Mouse (Mus musculus): ENCODE measurements at regions not wholly inside any gene's neighbourhood (a gene's known extent, or its start where the extent isn't known, plus 50 kb on each side); places are given as distances from the start of the nearest gene placed in this dataset. TPM values are rescaled to one million over a fixed set of nuclear protein-coding genes. Genes with fewer than 3 reads are reported as not detected.

GRCm38 (mm10) chr5:7866041-7866641 lies 94.1 kb upstream of the Steap4 start:
- Histone ChIP-seq H3K4me3 (ENCODE audit: low read depth, low read length) (no peak overlapping the region), H3K36me3 (replicated peaks; ENCODE audit: control insufficient read depth, insufficient read depth, low read depth, low read length) (no peaks in the 10 kb centered on the region), H3K27me3 (ENCODE audit: control insufficient read depth, insufficient read depth, low read length) (no peaks in the 10 kb centered on the region), H3K4me1 (ENCODE audit: control insufficient read depth, insufficient read depth, low read length) (no peaks in the 10 kb centered on the region), H3K4me2 (ENCODE audit: low read depth, low read length) (no peak overlapping the region), H3K27ac (replicated peaks; ENCODE audit: low read depth, low read length) (no peak overlapping the region), H3K9me3 (replicated peaks; ENCODE audit: control insufficient read depth, low read length) (no peaks in the 10 kb centered on the region), H3K9ac (replicated peaks; ENCODE audit: low read length) (no peak overlapping the region)
- WGBS, result 92% methylated on average over 3 of the region's 3 CpGs
- DNase-seq (ENCODE audit: low spot score) (no peak), ATAC-seq (replicated peaks; ENCODE audit: insufficient number of reproducible peaks, low FRiP score, low TSS enrichment, low read depth) (no peak)

GRCm38 (mm10) chr5:7899537-7899936 lies 60.7 kb upstream of the Steap4 start:
- ATAC-seq (replicated peaks; ENCODE audit: insufficient number of reproducible peaks, low FRiP score, low TSS enrichment, low read depth), result no peak
- DNase-seq (ENCODE audit: low spot score), result peak; percentile 27
- WGBS, result 73% methylated on average over 3 of the region's 3 CpGs

More at GRCm38 (mm10) chr5:7899537-7899936, 60.7 kb upstream of the Steap4 start:
- no peaks in the 10 kb centered on the region for H3K9me3 ChIP-seq (replicated peaks; ENCODE audit: control insufficient read depth, low read length)
- H3K27me3 ChIP-seq (ENCODE audit: control insufficient read depth, insufficient read depth, low read length), result no peaks in the 10 kb centered on the region
- H3K9ac ChIP-seq (replicated peaks; ENCODE audit: low read length), result no peak overlapping the region
- H3K4me2 ChIP-seq (ENCODE audit: low read depth, low read length), result no peak overlapping the region
- H3K4me1 ChIP-seq (ENCODE audit: control insufficient read depth, insufficient read depth, low read length), result no peaks in the 10 kb centered on the region
- H3K36me3 ChIP-seq (replicated peaks; ENCODE audit: control insufficient read depth, insufficient read depth, low read depth, low read length), result no peaks in the 10 kb centered on the region
- no peak overlapping the region for H3K27ac ChIP-seq (replicated peaks; ENCODE audit: low read depth, low read length)
- H3K4me3 ChIP-seq (ENCODE audit: low read depth, low read length), result no peak overlapping the region

Small RNA genes lying in the stretch of these regions (microRNA-seq; reads per million reads assigned to microRNA genes)
- gene Gm22196 (ENCODE audit: borderline number of aligned reads), result not detected

Data from embryonic facial prominence, embryonic 11.5 days (tissue).